Mouse (Mus musculus) left cerebral cortex, adult 11 months (tissue): Measurements from ENCODE around the gene Rora.

ENCODE experiments used
- DNase-seq: peaks from one replicate; pipeline ENCODE4 v3.0.0; 2022; ENCODE audit warnings: low spot score

Rora gene

DNA sequence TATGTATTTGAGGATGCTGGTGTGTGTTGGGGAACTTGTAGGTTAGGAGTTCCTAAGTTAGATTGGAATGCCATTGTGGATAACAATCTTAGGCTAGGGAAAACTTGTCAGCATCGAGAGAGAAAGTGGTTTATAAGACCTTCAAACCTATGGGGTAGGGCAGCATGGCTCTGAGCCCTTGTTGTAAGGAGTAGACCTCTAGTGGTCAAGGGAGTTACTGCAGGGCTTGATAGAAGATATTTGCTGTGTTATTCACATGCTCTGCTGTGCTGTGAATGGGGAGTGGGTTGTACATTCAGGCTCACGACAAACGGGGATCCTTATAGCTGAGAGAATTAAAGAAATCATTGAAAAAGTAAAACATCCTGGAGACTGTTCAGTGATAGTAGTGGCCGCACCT, 35.8 kb downstream of the Rora start:
- DNase-seq, result peak; percentile 59

DNA sequence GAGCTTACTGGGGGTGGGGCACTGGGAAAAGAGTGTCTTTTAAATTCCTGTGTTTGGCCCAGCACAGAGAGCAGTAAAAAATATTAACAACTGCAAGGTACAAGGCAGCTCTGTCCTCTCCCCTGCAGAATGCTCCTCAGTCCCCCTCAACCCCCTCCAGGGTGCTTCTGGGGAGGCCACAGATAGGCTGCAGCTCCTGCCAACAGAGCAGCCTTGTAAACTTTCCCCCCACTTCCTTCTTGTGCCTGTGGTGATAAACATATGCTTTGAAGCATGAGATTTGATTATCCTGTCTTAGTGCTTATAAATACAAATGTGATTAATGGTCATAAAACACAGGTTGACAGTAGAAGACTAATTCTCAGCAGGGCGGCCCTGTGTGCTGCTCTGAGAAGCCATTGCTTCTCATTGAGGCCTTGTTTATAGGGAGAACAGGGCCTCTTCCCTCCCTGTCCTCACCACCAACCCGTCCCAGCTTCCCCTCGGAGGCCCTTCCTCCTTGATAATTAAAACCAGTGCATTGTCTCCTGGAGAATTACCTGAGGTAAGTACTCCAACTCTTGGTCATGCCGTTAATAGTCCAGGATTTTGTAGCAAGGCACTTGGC, 41.4 kb downstream of the Rora start:
- DNase-seq, result no peak

DNA sequence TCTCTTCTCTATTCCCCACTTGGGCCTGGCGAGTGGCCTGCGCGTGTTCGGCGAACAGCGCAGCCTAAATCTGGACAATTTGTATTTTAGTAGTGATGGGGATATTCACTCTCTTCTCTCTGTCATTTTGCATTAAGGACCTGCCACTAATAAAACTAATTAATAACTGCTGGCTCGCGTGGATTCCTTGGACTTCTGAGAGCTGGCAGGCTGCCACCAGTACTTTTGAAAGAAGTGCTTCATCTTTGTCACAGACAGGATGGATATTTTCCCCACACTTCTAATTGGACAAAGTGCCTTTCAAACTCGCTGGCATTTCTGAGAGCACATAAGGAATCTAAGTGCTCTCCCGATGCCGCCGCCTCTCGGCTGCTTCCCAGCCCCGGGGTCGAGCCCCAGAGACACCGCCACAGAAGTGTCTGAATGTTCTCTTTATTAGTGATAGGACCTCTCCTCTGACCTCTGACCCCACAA, 41.9 kb downstream of the Rora start:
- no peak for DNase-seq

- DNase-seq, result no peak
These were observed 42.9 kb downstream of the Rora start for GRCm38 (mm10) chr9:68696425-68696956.

DNA sequence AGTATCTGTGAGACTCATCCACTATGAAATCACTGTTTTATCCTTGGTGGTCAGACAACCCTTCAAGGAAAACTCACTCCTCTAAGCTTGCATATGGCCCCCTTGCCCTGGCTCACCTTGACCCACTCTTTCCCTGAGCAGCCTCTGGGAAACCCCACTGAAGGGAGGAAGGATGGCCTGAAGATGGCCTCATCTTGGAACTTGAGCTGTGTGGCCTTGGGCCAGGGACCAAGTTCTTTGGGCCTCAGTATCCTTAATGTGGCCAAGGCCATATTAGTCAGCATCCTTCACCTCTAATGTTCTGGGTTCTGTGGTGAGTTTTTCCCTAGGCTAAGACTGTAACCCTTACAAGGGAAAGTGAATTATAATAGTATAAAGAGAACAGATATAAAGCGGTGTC, 45.8 kb downstream of the Rora start:
- no peak for DNase-seq

- DNase-seq, result no peak
These were observed 46.3 kb downstream of the Rora start for GRCm38 (mm10) chr9:68699856-68700255.

DNA sequence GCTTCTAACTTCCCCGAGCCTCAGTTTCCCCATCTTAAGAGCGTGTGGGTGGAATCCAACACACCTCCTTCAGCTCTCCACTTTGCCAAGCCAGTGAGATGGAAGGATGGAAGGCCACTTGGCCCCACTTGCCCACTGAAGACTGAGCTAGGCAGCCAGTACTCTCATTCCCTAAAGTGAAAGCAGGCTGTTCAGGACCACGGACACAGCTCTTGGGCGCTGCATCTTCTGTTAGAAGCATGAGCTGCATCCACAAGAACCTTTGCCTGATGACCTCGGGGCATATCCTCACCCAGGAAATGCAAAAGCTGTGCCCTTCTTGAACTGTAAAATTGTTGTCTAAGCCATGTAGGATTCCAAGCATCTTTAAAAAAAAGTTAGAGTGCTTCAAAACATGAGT, 54.0 kb downstream of the Rora start:
- DNase-seq, result no peak

DNA sequence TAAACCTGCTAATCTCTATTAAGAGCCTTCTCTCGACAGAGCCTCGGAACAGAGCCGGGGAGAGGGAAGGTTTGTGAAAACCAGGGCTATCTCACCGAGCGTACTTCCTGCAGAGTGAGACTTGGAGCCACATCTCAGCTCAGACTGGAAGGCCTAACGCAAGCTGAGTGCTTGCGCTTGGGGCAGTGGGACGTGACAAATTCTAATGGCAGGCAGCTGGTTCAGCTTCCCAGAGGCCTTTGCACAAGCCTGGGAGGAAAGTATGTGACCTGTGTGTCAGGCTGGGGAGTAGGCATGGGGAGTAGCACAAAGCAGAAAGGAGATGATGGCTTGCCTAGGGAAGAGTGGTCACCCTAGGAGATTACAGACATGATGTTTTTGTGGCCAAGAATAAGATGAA, 55.6 kb downstream of the Rora start:
- no peak for DNase-seq

GRCm38 (mm10) chr9:68710893-68711654, 57.5 kb downstream of the Rora start:
- no peak for DNase-seq

GRCm38 (mm10) chr9:68716961-68717360, 63.4 kb downstream of the Rora start:
- no peak for DNase-seq

DNA sequence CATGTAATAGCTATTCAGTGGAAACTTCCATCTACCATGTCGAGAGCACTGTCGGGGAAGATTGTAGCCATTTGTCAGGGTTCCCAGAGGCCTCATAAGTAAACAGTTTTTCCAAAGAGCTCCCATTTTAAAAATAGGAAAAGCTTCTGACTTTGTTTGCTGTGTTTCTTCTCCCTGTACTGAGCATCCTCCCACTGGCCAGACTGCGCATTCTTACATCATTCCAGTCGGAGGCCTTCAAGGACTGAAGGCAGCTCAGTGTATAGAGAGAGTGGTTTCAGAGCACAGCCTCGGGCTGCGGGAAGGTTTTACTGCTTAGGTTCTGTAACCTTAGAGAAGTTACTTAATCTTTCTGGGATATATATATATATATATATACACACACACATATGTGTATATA, 64.8 kb downstream of the Rora start:
- DNase-seq, result no peak

DNA sequence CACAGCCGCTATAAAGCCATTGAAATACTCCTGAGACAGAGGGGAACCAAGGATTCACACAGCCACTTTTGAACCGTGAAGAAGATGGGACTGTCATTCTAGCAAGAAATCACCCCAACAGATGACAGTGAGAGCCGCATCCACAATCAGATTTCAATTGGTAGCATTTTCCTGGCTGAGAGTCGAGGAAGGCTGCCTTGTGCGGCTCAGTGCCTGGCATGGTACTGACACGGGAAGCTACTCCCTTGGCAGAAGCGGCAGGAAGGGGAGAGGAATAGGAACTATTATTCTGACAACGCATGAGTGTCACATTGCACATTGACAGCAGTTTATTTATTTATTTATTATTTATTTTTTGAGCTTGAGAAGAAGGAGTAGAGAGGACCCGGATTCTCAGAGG, 65.7 kb downstream of the Rora start:
- no peak for DNase-seq

DNA sequence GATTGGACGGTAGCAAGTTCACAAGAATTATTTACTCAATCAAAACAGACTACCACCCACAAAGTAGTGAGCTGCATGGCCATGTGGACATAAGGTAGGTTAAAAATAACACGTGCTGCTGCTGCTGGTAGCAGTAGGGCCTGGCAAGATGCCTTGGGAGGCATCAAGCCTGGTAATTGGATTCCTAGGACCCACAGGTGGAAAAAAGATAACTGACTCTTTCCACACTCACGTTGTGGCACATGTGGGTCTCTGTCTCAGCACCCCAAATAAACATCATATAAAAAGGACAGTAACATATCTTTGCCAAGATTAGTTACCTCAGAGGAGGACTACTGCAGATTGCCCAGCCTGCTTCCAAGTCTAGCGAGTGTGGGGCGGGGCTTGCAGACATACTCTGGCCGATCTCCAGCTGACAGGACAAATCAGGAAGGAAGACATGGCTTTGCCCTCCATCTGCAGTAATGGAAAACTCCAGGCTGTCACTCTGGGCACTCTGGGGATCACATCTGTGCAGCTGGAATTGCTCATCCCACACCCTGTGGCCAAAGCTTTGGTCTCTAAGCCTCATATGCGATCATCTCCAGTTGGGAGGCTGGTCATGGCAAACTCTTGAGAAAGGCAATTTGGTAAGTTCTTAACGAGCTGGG, 71.2 kb downstream of the Rora start:
- DNase-seq, result no peak

- no peak for DNase-seq
These were observed 73.7 kb downstream of the Rora start for GRCm38 (mm10) chr9:68727166-68727855.

DNA sequence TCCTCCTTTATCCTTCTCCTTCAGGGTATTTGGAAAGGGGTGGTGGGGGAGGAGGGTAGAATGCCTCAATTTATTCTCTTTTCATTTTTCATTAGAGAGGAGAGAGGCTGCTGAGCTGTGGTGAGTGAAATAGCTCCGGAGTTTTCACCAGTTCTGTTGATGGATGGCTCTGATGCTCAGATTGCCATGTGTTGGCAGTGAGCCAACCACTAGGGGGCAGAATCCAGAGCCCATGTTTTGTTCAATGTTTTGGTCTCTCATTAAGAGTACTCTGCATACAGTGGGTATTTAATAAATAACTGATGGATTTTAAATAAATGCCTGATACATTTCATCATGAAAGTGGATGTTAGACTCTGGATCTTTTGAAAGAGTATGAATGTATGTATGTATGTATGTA, 77.9 kb downstream of the Rora start:
- DNase-seq, result no peak

DNA sequence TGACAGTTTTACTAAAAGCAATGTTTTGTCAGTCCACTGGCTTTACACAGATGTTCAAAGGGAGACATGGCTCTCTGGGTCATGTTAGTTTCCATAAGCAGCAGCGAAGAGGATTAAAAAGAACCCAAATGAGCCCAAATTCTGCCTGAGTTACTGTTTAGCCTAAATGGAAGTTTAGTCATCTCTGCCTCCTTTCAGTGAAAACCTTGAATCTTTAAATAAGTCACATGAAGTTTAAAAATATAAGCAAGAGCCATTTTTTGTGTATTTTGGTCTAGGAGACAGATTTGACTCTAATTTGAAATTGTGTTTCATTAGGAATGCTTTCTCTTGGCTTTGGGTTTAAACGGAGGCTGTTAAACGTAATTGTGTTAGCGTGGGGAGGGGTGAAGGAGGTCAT, 79.3 kb downstream of the Rora start:
- DNase-seq, result no peak

DNA sequence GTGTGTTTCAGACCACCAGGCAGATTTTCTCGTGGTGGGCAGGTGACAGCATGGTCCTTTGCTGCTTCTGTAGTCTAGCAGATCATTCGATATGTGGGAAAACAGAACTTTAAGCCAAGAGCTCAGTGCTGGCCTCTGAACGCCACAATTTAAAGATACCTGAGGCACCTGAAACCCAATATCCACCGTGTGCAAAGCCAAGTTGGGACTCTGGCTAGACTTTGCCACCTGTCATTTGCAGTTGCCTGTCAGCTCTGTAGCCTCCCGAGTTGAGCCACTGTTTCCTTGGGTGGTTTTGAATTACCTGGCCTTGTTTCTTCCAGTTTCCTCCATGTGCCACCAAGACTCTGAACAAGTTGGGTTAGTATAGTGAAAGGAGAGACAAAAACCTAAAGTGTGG, 82.3 kb downstream of the Rora start:
- no peak for DNase-seq

- DNase-seq, result no peak
These were observed 83.7 kb downstream of the Rora start for GRCm38 (mm10) chr9:68737197-68737736.

GRCm38 (mm10) chr9:68745931-68746646, 92.5 kb downstream of the Rora start:
- no peak for DNase-seq

GRCm38 (mm10) chr9:68756976-68757375, 103.4 kb downstream of the Rora start:
- no peak for DNase-seq

DNA sequence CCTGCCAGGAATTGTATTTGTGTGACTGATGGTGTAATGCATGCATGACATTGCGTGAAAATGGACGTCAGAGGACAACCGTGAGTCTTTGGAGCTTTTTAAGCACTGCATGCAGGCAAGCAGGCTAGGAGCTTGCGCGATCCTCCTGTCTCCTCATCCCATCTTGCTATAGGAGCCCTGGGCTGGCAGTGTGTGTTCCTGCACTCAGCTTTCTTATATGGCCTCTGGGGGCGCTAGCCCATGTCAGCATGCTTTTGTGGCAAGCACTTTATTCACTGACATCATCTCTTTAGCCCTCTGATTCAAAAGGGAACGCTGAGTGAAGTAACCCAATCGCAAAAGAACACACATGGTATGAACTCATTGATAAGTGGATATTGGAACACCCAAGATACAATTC, 105.7 kb downstream of the Rora start:
- no peak for DNase-seq

GRCm38 (mm10) chr9:68760329-68760728, 106.7 kb downstream of the Rora start:
- no peak for DNase-seq
